Mouse (Mus musculus) myocyte (in vitro differentiated cells): ENCODE results near the gene Tmem252.

Source experiments
- E2F4 ChIP-seq: IDR thresholded peaks from one replicate; pipeline ENCODE4 v1.6.1; 2011; ENCODE audit warnings: mild to moderate bottlenecking, control low read depth, moderate library complexity; ENCODE audit not compliant: insufficient read depth
- MYOD1 ChIP-seq, 3 experiments: IDR thresholded peaks; one replicate each; pipeline ENCODE4 v1.6.1; 2011; ENCODE audit warnings: control low read depth in 2 of 3, low read depth in 2 of 3, mild to moderate bottlenecking in 2 of 3, moderate library complexity in 1 of 3; ENCODE audit not compliant: insufficient read length in 2 of 3, control insufficient read depth in 1 of 3
- MYOG ChIP-seq, 3 experiments: IDR thresholded peaks; one replicate each; pipeline ENCODE4 v1.6.1; 2011; ENCODE audit warnings: control low read depth in 2 of 3, low read depth in 2 of 3, mild to moderate bottlenecking in 2 of 3; ENCODE audit not compliant: insufficient read length in 2 of 3, control insufficient read depth in 1 of 3, insufficient read depth in 1 of 3
- POLR2A ChIP-seq: IDR thresholded peaks from one replicate; pipeline ENCODE4 v1.6.1; 2011; ENCODE audit warnings: low read depth, mild to moderate bottlenecking, control low read depth, moderate library complexity; ENCODE audit not compliant: insufficient read length
- REST ChIP-seq: IDR thresholded peaks from one replicate; pipeline ENCODE4 v1.6.1; 2011; ENCODE audit warnings: mild to moderate bottlenecking, control low read depth, moderate library complexity; ENCODE audit not compliant: insufficient read depth, insufficient read length
- TCF3 ChIP-seq: IDR thresholded peaks from one replicate; pipeline ENCODE4 v1.6.1; 2011; ENCODE audit warnings: low read depth, control low read depth; ENCODE audit not compliant: insufficient read length

GRCm38 (mm10) chr19:24720448-24720847 is 46.6 kb downstream of the Tmem252 start:
- TF ChIP-seq POLR2A (no peak), E2F4 (no peak), MYOG (IDR thresholded peaks at IDR 0.05; ENCODE audit: control insufficient read depth in 1 of 3, insufficient read depth in 1 of 3, insufficient read length in 2 of 3, low read depth in 2 of 3) (no peak), REST (no peak), TCF3 (no peak), MYOD1 (IDR thresholded peaks at IDR 0.05; ENCODE audit: control insufficient read depth in 1 of 3, insufficient read length in 2 of 3, low read depth in 2 of 3) (no peak)
